Mouse (Mus musculus): Measurements from ENCODE around the gene Bend7. TPM values are rescaled to one million over a fixed set of nuclear protein-coding genes. Genes with fewer than 3 reads are reported as not detected.
A peak's percentile ranks its signal among the peaks of the same experiment; 100 is the strongest.

The Bend7 gene
- polyA plus RNA-seq, 1 experiment from 2014 or later = 4.5 TPM

DNA sequence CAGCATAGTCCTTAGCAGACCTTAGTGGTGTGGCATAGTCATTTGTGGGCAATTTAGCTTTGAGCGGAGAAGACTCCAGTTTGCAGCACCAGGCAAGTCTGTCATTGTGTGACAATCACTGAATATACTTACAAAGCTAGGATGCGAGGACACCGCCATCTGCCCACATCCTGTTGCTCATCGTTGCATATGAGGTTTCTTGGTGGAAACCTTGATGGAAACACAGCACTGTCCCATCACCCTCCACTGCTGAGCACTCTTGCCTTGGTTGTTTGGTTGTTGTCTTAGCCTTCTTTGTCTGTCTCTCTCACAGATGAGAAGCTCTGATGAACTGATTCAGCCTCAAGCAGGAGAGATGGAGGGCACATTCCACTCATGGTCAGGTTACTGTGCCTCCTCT lies 12.5 kb downstream of the Bend7 start:
- no peak overlapping the region for H3K4me3 ChIP-seq (ENCODE audit: low read depth, low read length)
- whole genome bisulfite sequencing = 85% methylated on average over 4 of the region's 4 CpGs
- ATAC-seq (replicated peaks; ENCODE audit: low FRiP score, low TSS enrichment, low read depth) = no peak

DNA sequence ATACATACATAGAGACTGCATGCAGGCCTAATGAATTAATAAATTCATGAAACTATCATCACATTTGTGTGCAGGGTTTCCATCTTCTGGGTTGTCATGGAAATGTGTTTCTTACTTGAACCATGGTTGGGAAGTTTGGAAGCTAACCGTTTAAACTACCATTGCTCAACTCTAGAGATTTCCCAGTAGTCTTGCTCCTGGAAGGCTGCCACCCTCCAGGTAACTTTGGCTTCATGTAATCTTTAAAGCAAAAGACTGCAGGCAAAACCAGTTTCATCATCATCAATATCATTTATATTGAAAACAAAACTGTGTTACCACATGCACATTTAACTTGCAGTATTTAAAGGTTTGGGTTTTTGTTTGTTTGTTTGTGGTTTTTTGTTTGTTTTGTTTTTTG lies 16.3 kb downstream of the Bend7 start:
- Histone ChIP-seq H3K27ac (ENCODE audit: low read depth) (no peak overlapping the region), H3K9ac (ENCODE audit: low read length) (no peak overlapping the region), H3K27me3 (replicated peaks; ENCODE audit: control insufficient read depth, insufficient read depth, low read length) (no peaks in the 10 kb centered on the region), H3K4me3 (ENCODE audit: low read depth, low read length) (no peak overlapping the region), H3K4me1 (replicated peaks; ENCODE audit: control insufficient read depth, insufficient read depth, low read length) (no peaks in the 10 kb centered on the region), H3K9me3 (ENCODE audit: control insufficient read depth, low read length) (no peaks in the 10 kb centered on the region), H3K36me3 (ENCODE audit: control insufficient read depth, insufficient read depth, low read length) (no peaks in the 10 kb centered on the region), H3K4me2 (ENCODE audit: low read length) (no peak overlapping the region)
- ATAC-seq (replicated peaks; ENCODE audit: low FRiP score, low TSS enrichment, low read depth) = no peak
- DNase-seq (ENCODE audit: low spot score) = no peak
- WGBS = 84% methylated on average over 1 of the region's 1 CpGs

More for the DNA sequence above, 12.5 kb downstream of the Bend7 start:
- no peak overlapping the region for H3K4me2 ChIP-seq (ENCODE audit: low read length)
- no peak overlapping the region for H3K9ac ChIP-seq (ENCODE audit: low read length)
- H3K36me3 ChIP-seq (ENCODE audit: control insufficient read depth, insufficient read depth, low read length) = no peaks in the 10 kb centered on the region
- no peak overlapping the region for H3K27ac ChIP-seq (ENCODE audit: low read depth)
- DNase-seq (ENCODE audit: low spot score) = no peak
- H3K4me1 ChIP-seq (replicated peaks; ENCODE audit: control insufficient read depth, insufficient read depth, low read length) = no peaks in the 10 kb centered on the region
- H3K9me3 ChIP-seq (ENCODE audit: control insufficient read depth, low read length) = no peaks in the 10 kb centered on the region
- H3K27me3 ChIP-seq (replicated peaks; ENCODE audit: control insufficient read depth, insufficient read depth, low read length) = no peaks in the 10 kb centered on the region

DNA sequence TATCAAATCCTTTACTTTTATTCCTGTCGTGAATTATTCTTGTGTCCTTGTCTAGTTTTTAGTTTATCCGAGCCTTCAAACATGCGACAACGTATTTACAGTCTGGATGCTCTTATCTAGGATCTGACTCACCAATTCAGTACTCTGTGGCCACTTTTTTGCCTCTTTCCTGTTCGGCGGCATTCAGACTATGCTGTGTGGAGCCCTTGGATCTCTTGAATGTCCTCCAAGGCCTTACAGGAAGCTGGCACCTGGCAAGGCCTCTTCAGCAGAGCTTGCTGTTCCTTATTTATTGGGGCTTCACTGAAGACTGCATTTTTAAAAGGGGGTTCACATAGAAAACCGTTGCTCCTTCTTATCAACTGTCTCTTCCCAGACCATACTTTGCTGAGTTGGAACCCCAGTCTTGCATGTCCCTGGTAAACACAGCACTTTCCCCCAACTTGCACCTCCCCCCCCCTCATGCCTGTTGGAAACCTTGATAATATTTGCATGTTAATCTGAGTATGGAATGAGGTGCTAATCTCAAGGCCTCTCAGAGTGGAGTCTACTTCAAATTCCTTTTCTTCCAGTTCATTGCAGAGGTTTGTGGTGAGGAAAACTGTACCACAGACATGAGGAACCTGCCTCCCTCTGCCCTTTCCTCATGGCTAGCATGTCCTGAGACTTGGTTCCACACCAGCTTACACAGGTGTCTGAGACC lies 18.6 kb downstream of the Bend7 start:
- H3K9me3 ChIP-seq (ENCODE audit: control insufficient read depth, low read length) = no peaks in the 10 kb centered on the region
- no peak for DNase-seq (ENCODE audit: low spot score)
- H3K36me3 ChIP-seq (ENCODE audit: control insufficient read depth, insufficient read depth, low read length) = no peaks in the 10 kb centered on the region
- H3K4me1 ChIP-seq (replicated peaks; ENCODE audit: control insufficient read depth, insufficient read depth, low read length) = no peaks in the 10 kb centered on the region
- H3K4me3 ChIP-seq (ENCODE audit: low read depth, low read length) = no peak overlapping the region
- no peak for ATAC-seq (replicated peaks; ENCODE audit: low FRiP score, low TSS enrichment, low read depth)
- H3K9ac ChIP-seq (ENCODE audit: low read length) = no peak overlapping the region
- H3K4me2 ChIP-seq (ENCODE audit: low read length) = no peak overlapping the region
- H3K27ac ChIP-seq (ENCODE audit: low read depth) = no peak overlapping the region
- no peaks in the 10 kb centered on the region for H3K27me3 ChIP-seq (replicated peaks; ENCODE audit: control insufficient read depth, insufficient read depth, low read length)
- 79% methylated on average over 7 of the region's 7 CpGs for WGBS

DNA sequence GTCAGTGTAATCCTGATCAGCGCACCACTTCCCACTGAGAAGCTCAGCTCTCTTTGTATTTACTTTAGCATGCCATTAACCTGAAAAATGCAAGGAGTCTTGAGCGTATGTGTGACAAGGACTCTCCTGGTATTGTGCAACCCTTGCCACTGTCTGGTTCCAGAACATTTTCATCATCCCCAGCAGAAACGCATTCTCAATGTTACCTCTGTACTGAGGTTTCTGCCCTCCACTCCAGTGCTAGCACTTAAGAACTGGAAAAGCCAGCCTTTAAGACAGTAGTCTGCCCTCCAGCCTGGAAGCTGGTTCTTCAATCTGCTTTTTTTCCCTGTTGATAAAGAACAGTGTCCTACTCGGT lies 19.1 kb downstream of the Bend7 start:
- no peaks in the 10 kb centered on the region for H3K9me3 ChIP-seq (ENCODE audit: control insufficient read depth, low read length)
- no peak overlapping the region for H3K4me3 ChIP-seq (ENCODE audit: low read depth, low read length)
- 61% methylated on average over 4 of the region's 4 CpGs for WGBS
- H3K36me3 ChIP-seq (ENCODE audit: control insufficient read depth, insufficient read depth, low read length) = no peaks in the 10 kb centered on the region
- H3K9ac ChIP-seq (ENCODE audit: low read length) = no peak overlapping the region
- ATAC-seq (replicated peaks; ENCODE audit: low FRiP score, low TSS enrichment, low read depth) = no peak
- no peaks in the 10 kb centered on the region for H3K27me3 ChIP-seq (replicated peaks; ENCODE audit: control insufficient read depth, insufficient read depth, low read length)
- no peak overlapping the region for H3K27ac ChIP-seq (ENCODE audit: low read depth)
- no peak for DNase-seq (ENCODE audit: low spot score)
- H3K4me1 ChIP-seq (replicated peaks; ENCODE audit: control insufficient read depth, insufficient read depth, low read length) = no peaks in the 10 kb centered on the region
- H3K4me2 ChIP-seq (ENCODE audit: low read length) = no peak overlapping the region

DNA sequence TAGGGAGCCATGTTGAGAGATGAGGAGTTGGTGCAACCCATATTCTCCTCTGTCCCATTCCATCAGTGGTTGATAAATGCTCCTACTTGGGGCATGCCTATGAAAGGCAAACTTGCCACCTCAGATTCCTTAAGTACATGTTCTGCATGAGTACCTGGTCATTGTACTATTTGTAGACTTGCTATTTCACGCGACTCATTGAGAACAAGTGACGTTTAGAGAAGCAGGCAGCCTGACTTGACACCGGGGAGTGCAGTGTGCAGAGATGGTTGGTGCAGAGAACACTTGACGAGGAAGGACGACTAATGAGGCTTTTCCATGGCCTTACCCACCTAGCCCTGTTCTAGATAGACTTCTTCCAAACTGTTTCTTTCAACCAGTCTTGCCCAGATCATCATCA lies 34.3 kb downstream of the Bend7 start:
- 90% methylated on average over 6 of the region's 6 CpGs for WGBS
- Histone ChIP-seq H3K9ac (ENCODE audit: low read length) (no peak overlapping the region), H3K4me1 (replicated peaks; ENCODE audit: control insufficient read depth, insufficient read depth, low read length) (no peaks in the 10 kb centered on the region), H3K27ac (ENCODE audit: low read depth) (no peak overlapping the region), H3K27me3 (replicated peaks; ENCODE audit: control insufficient read depth, insufficient read depth, low read length) (no peaks in the 10 kb centered on the region), H3K9me3 (ENCODE audit: control insufficient read depth, low read length) (no peaks in the 10 kb centered on the region), H3K4me3 (ENCODE audit: low read depth, low read length) (no peak overlapping the region), H3K4me2 (ENCODE audit: low read length) (no peak overlapping the region), H3K36me3 (ENCODE audit: control insufficient read depth, insufficient read depth, low read length) (no peaks in the 10 kb centered on the region)
- ATAC-seq (replicated peaks; ENCODE audit: low FRiP score, low TSS enrichment, low read depth) = no peak
- no peak for DNase-seq (ENCODE audit: low spot score)

DNA sequence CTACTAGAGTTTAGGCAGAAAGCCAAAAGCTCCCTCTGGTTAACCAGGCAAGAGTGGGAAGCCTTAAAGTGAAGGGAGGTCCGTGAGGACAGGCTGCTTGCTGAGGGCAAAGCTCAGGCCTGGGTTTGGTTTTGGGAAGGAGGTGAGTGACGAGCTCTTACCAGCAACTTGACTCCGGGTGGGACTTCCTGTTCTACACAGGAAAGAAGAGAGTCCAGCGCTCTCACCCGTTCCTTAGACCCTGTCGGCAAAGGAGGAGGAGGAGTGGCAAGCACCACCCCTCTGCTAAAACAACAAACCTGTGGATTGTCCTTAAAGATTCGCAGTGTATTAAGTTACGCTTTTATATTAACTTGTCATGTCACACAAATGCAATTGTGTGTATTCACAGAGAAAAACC lies 38.1 kb downstream of the Bend7 start:
- Histone ChIP-seq H3K27me3 (replicated peaks; ENCODE audit: control insufficient read depth, insufficient read depth, low read length) (no peaks in the 10 kb centered on the region), H3K36me3 (ENCODE audit: control insufficient read depth, insufficient read depth, low read length) (no peaks in the 10 kb centered on the region), H3K9ac (ENCODE audit: low read length) (no peak overlapping the region), H3K9me3 (ENCODE audit: control insufficient read depth, low read length) (no peaks in the 10 kb centered on the region), H3K4me3 (ENCODE audit: low read depth, low read length) (no peak overlapping the region), H3K4me2 (ENCODE audit: low read length) (no peak overlapping the region), H3K27ac (ENCODE audit: low read depth) (no peak overlapping the region), H3K4me1 (replicated peaks; ENCODE audit: control insufficient read depth, insufficient read depth, low read length) (no peaks in the 10 kb centered on the region; the same call in 1 of the 2 replicates)
- DNase-seq (ENCODE audit: low spot score) (no peak), ATAC-seq (replicated peaks; ENCODE audit: low FRiP score, low TSS enrichment, low read depth) (no peak)
- WGBS = 80% methylated on average over 8 of the region's 8 CpGs

DNA sequence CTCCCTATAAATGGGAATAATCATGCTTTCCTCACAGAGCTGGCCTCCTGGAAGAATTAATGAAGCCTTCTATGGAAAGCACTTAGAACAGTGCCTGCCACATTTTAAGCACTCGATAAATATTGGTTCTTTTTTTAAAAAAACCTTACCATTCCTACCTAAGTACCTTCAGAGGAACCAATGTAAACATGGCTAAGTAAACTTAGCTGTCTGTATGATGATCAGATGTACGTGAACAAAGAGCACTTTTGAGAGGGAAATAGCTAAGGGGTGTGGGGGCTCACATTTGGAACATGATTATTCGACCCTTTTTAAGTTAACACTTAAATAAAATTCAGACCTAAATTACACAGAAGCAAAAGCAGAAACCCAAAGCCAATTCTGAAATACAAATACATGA lies 39.6 kb downstream of the Bend7 start:
- Histone ChIP-seq H3K36me3 (ENCODE audit: control insufficient read depth, insufficient read depth, low read length) (no peaks in the 10 kb centered on the region), H3K4me1 (replicated peaks; ENCODE audit: control insufficient read depth, insufficient read depth, low read length) (no peaks in the 10 kb centered on the region; the same call in 1 of the 2 replicates), H3K4me2 (ENCODE audit: low read length) (no peak overlapping the region), H3K27me3 (replicated peaks; ENCODE audit: control insufficient read depth, insufficient read depth, low read length) (no peaks in the 10 kb centered on the region), H3K27ac (ENCODE audit: low read depth) (no peak overlapping the region), H3K4me3 (ENCODE audit: low read depth, low read length) (no peak overlapping the region), H3K9ac (ENCODE audit: low read length) (no peak overlapping the region), H3K9me3 (ENCODE audit: control insufficient read depth, low read length) (no peaks in the 10 kb centered on the region)
- ATAC-seq (replicated peaks; ENCODE audit: low FRiP score, low TSS enrichment, low read depth) (no peak), DNase-seq (ENCODE audit: low spot score) (no peak)
- WGBS = 35% methylated on average over 3 of the region's 3 CpGs

DNA sequence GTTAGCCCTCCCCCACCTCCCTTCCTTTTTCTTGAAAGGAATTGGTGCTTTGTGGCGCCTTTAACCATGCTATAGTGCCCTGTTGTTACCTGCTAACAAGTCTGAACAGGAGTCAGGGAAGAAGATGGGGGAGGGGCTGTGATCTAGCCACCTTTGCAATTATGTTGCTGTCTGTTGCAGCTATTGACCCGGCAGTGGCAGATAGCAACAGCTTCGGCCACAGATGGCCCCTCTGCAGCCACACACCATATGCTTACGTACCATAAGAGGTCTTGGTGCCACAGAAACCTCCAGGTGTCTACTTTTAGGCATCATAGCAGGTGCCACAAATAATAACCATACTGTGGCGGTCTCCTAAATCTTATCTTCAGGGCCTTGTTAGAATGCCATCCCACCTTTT lies 43.1 kb downstream of the Bend7 start:
- Histone ChIP-seq H3K4me3 (ENCODE audit: low read depth, low read length) (no peak overlapping the region), H3K36me3 (ENCODE audit: control insufficient read depth, insufficient read depth, low read length) (no peaks in the 10 kb centered on the region), H3K27ac (ENCODE audit: low read depth) (no peak overlapping the region), H3K4me1 (replicated peaks; ENCODE audit: control insufficient read depth, insufficient read depth, low read length) (no peaks in the 10 kb centered on the region; the same call in 1 of the 2 replicates), H3K9me3 (ENCODE audit: control insufficient read depth, low read length) (no peaks in the 10 kb centered on the region), H3K9ac (ENCODE audit: low read length) (no peak overlapping the region), H3K4me2 (ENCODE audit: low read length) (no peak overlapping the region), H3K27me3 (replicated peaks; ENCODE audit: control insufficient read depth, insufficient read depth, low read length) (no peaks in the 10 kb centered on the region)
- 76% methylated on average over 5 of the region's 5 CpGs for WGBS
- no peak for ATAC-seq (replicated peaks; ENCODE audit: low FRiP score, low TSS enrichment, low read depth)
- peak; percentile 38 for DNase-seq (ENCODE audit: low spot score)

DNA sequence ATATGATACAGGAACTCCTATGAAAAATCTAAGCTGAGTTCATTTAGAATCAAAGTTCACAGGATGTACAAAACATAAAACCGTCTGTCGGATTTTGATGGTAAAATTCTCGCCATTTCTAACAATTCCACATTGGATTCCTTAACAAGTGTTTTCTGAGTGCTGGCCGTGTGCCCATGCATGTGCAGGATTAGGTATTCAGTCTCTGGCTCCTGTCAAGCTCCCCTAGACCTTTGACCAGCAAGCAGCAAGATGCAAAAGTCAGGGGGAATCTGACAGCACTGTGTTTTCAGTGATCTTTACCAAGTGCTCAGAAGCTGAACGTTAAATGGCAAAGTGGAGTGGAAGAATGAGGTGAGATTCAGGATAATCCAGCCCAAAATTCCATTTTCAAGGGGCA lies 44.3 kb downstream of the Bend7 start:
- H3K4me3 ChIP-seq (ENCODE audit: low read depth, low read length) = no peak overlapping the region
- no peaks in the 10 kb centered on the region; the same call in 1 of the 2 replicates for H3K4me1 ChIP-seq (replicated peaks; ENCODE audit: control insufficient read depth, insufficient read depth, low read length)
- 59% methylated on average over 5 of the region's 5 CpGs for WGBS
- DNase-seq (ENCODE audit: low spot score) = no peak
- H3K36me3 ChIP-seq (ENCODE audit: control insufficient read depth, insufficient read depth, low read length) = no peaks in the 10 kb centered on the region
- no peak for ATAC-seq (replicated peaks; ENCODE audit: low FRiP score, low TSS enrichment, low read depth)
- no peak overlapping the region for H3K4me2 ChIP-seq (ENCODE audit: low read length)
- H3K27ac ChIP-seq (ENCODE audit: low read depth) = no peak overlapping the region
- H3K27me3 ChIP-seq (replicated peaks; ENCODE audit: control insufficient read depth, insufficient read depth, low read length) = no peaks in the 10 kb centered on the region
- no peaks in the 10 kb centered on the region for H3K9me3 ChIP-seq (ENCODE audit: control insufficient read depth, low read length)
- H3K9ac ChIP-seq (ENCODE audit: low read length) = no peak overlapping the region

Measured in intestine, embryonic 14.5 days (tissue).